Mouse (Mus musculus) kidney, embryonic 14.5 days (tissue): ENCODE data around the gene Rnf128. TPM values are rescaled to one million over a fixed set of nuclear protein-coding genes. Genes with fewer than 3 reads are reported as not detected.
"Not testable (repeated sequence)": the region's sequence is repeated elsewhere in the genome, so short reads cannot be mapped to it uniquely, and the experiment has no call there.

Experiments used
- ATAC-seq: fragments of 200-750 bp; cut with Nextera tagmentation; 2 replicates; pipeline ENCODE4 v1.8.0; 2017; ENCODE audit warnings: moderate number of reproducible peaks, mild to moderate bottlenecking, moderate TSS enrichment, moderate library complexity; ENCODE audit not compliant: low FRiP score, low TSS enrichment
- H3K27ac ChIP-seq: fragments of 300-500 bp; sonication (generic); 2 replicates; pipeline ENCODE4 v1.5.1; 2014; ENCODE audit warnings: low read depth, mild to moderate bottlenecking, low read length, moderate library complexity, mixed read lengths
- H3K27me3 ChIP-seq: fragments of 300-500 bp; sonication (generic); 2 replicates; pipeline ENCODE4 v1.6.1; 2014; ENCODE audit warnings: mild to moderate bottlenecking, low read length; ENCODE audit not compliant: control insufficient read depth, insufficient read depth
- H3K36me3 ChIP-seq: fragments of 300-500 bp; sonication (generic); 2 replicates; pipeline ENCODE4 v1.6.1; 2014; ENCODE audit warnings: low read length, mixed read lengths; ENCODE audit not compliant: control insufficient read depth, insufficient read depth
- H3K4me1 ChIP-seq: fragments of 300-500 bp; sonication (generic); 2 replicates; pipeline ENCODE4 v1.6.1; 2014; ENCODE audit warnings: low read length, mixed read lengths; ENCODE audit not compliant: control insufficient read depth, insufficient read depth
- H3K4me2 ChIP-seq: fragments of 300-500 bp; sonication (generic); replicated peaks from 2 replicates; pipeline ENCODE4 v1.6.1; 2014; ENCODE audit warnings: low read depth, mild to moderate bottlenecking, low read length
- H3K4me3 ChIP-seq: fragments of 300-500 bp; sonication (generic); 2 replicates; pipeline ENCODE4 v1.5.1; 2014; ENCODE audit warnings: mild to moderate bottlenecking, low read length
- H3K9ac ChIP-seq: fragments of 300-500 bp; sonication (generic); 2 replicates; pipeline ENCODE4 v1.6.1; 2014; ENCODE audit warnings: low read depth, mild to moderate bottlenecking, low read length, moderate library complexity
- H3K9me3 ChIP-seq: fragments of 300-500 bp; sonication (generic); 2 replicates; pipeline ENCODE4 v1.6.1; 2016; ENCODE audit warnings: low read length; ENCODE audit not compliant: control insufficient read depth
- WGBS: fragments of 180-500 bp; shearing (Covaris S2); extraction: QIAGEN DNeasy Blood & Tissue Kit; methylation state at CpG from one replicate; pipeline ENCODE4 v1.1.7; 2014; 5-methylcytosine and 5-hydroxymethylcytosine counted together
- polyA plus RNA-seq: library from polyadenylated mRNA; unstranded; fragments of >200 nt; fragmentation: Nextera tagmentation; extraction: Ambion mirVana; gene quantifications from 2 replicates; pipeline ENCODE4 v1.2.1, GENCODE M21; 2014

The Rnf128 gene
- polyA plus RNA-seq, 1 experiment from 2014 or later: 31.3 TPM

DNA sequence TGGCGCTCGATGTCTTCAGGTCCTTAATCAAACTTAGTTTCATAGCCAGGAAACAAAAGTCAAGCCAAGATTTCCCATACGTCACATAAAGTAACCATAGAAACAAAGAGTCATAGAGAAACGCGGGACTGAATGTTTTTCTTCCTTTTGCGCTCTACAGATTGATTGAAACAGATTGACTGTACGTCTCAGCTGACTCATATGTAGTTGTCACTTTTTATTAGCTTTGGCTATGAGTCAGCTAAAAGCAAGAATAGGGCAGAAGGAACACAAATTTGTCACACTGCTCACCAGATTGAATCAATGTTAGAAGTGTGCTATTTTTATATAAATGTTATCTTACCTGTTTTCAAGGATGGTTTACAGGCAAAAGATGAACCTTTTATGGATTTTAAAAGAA lies 19.4 kb upstream of the Rnf128 start:
- no peaks in the 10 kb centered on the region for H3K9me3 ChIP-seq

DNA sequence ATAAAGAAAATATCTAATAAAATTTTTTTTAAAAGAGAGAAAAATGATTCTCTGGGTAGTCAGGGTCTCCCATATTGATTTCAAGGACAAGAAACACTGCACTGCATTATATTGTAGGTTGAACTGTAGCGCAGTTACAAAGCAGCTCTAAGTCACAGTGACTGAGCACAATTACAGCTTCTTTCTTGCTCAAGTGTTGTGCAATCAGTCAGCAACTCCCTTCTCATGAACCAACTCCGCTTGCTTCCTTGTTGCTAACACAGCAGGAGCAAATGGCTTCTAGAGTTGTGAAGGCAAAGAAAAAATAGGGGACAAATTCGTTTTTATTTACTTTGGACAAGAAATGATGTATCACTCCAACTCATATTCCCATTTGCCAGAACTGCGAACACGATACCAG lies 12.7 kb upstream of the Rnf128 start:
- no peaks in the 10 kb centered on the region for H3K36me3 ChIP-seq
- no peaks in the 10 kb centered on the region for H3K27me3 ChIP-seq
- no peak overlapping the region for H3K27ac ChIP-seq
- H3K4me2 ChIP-seq: no peak overlapping the region
- H3K9me3 ChIP-seq: no peaks in the 10 kb centered on the region
- no peaks in the 10 kb centered on the region for H3K4me1 ChIP-seq
- no peak overlapping the region for H3K9ac ChIP-seq
- ATAC-seq: no peak
- no peak overlapping the region for H3K4me3 ChIP-seq
- WGBS: 74% methylated on average over 5 of the region's 5 CpGs

More for the DNA sequence above, 19.4 kb upstream of the Rnf128 start:
- no peak for ATAC-seq
- 61% methylated on average over 7 of the region's 7 CpGs for WGBS
- Histone ChIP-seq H3K36me3 (no peaks in the 10 kb centered on the region), H3K9ac (no peak overlapping the region), H3K27me3 (no peaks in the 10 kb centered on the region), H3K27ac (no peak overlapping the region), H3K4me2 (no peak overlapping the region), H3K4me3 (no peak overlapping the region), H3K4me1 (no peaks in the 10 kb centered on the region)

DNA sequence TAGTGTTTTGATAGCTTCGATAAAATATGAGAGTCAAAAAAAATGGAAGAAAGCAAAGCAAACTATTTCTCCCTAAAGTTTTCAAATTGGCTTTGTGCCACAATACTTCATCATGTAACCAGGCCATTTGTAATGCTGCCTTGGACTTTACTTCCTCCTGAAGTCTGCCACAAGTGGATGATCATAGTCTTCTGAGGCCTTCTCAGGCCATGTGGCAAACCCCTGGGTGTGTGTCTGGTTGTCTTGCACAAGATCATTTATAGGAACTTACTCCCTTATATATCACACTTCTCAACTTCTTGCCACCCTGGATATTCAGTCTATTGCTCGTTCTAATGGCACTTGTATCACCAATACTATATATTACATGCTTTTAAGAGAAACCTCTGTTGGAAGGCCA lies 11.0 kb upstream of the Rnf128 start:
- H3K27me3 ChIP-seq: no peaks in the 10 kb centered on the region
- H3K9me3 ChIP-seq: no peaks in the 10 kb centered on the region
- no peak overlapping the region for H3K4me2 ChIP-seq
- H3K27ac ChIP-seq: no peak overlapping the region
- H3K4me3 ChIP-seq: no peak overlapping the region
- H3K4me1 ChIP-seq: no peaks in the 10 kb centered on the region
- no peak for ATAC-seq
- no peaks in the 10 kb centered on the region for H3K36me3 ChIP-seq
- H3K9ac ChIP-seq: no peak overlapping the region
- whole genome bisulfite sequencing: 73% methylated on average over 2 of the region's 2 CpGs

DNA sequence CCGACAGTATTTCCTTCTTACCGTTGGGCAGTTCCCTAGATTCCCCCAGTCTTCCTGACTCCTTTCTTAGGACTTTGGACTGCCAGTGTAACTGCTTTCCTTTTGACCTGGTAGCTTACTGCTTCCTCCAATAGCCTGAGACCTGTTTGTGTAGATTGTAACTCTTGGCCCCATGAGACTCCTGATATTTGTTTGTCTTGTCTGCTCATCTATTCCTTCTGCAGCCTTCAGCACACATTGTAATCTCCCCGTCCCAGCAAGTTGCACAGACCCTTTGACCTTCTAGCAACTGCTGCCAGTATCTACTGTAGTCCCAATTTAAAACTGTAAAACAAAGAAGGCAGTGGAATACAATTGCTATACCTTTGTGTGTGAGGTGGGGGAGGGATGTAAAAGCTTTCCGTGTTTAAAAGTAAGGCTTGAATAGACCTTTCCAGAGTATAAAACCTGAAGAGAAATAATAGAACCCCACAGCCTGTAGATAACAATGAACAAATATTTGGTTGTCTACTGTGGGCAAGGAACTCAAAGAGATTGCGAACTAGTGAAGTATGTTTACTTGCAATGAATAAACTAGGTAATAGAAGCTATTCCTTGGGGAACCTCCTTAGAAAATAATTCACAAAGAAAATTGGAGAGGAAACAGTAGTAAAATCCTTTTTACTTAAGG lies 726 bp upstream of the Rnf128 start:
- H3K4me3 ChIP-seq: no peak overlapping the region
- ATAC-seq: no peak
- H3K27ac ChIP-seq: no peak overlapping the region
- H3K4me1 ChIP-seq: no peaks in the 10 kb centered on the region
- WGBS: 69% methylated on average over 5 of the region's 5 CpGs
- H3K9ac ChIP-seq: no peak overlapping the region
- no peaks in the 10 kb centered on the region for H3K9me3 ChIP-seq
- H3K27me3 ChIP-seq: no peaks in the 10 kb centered on the region
- H3K4me2 ChIP-seq: no peak overlapping the region
- H3K36me3 ChIP-seq: no peaks in the 10 kb centered on the region

DNA sequence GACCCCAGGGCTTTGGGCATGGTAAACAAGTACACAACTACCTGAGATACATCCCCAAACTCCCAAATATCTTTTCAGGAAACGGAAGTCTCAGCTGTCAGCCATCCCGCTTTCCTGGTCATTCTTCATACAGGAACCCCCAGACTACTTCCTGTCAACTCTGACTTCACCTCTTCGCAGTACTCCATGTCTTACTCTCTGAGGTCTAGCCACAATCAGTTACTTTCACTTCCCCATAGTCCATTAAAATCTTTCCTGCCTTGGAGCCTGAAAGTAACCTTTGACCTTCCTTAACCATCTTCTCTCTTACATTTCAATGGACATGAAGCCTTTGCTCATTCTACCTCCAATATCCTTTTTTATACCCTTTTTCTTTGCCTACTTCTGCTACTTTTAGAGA lies 6.9 kb downstream of the Rnf128 start:
- Histone ChIP-seq H3K4me1 (no peaks in the 10 kb centered on the region), H3K36me3 (no peaks in the 10 kb centered on the region), H3K9ac (no peak overlapping the region), H3K9me3 (no peaks in the 10 kb centered on the region), H3K4me2 (no peak overlapping the region), H3K27me3 (no peaks in the 10 kb centered on the region), H3K27ac (no peak overlapping the region), H3K4me3 (no peak overlapping the region)
- WGBS: 86% methylated on average over 3 of the region's 3 CpGs
- no peak for ATAC-seq

DNA sequence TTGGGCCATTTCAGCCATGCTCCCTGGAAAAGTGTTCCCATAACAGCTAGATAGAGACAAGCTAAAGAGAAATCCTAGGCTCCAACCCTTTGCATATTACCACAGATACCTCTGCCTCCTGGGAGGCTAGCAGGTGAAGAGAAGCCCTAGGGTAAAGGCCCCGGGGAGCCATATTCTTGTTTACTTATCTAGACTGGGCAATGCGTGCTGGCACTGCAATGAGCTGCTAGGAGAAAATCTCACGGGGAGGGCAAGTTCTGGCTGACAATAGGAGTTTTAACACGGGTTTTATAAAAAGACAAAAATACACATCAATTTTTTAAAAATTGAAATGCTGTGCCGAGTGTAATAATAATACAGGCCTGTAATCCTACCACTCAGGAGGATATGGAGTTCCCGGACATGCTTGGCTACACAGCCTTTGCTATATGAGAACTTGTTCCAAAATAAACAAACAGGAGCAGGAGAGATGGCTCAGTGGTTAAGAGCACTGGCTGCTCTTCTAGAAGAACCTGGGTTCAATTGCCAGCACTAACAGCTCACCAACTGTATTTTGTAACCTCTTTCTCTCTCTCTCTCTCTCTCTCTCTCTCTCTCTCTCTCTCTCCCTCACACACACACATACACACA lies 15.6 kb downstream of the Rnf128 start:
- WGBS: 52% methylated on average over 6 of the region's 6 CpGs
- peak; percentile 43; the same call in 1 of the 2 replicates for ATAC-seq
- H3K4me1 ChIP-seq: no peaks in the 10 kb centered on the region

DNA sequence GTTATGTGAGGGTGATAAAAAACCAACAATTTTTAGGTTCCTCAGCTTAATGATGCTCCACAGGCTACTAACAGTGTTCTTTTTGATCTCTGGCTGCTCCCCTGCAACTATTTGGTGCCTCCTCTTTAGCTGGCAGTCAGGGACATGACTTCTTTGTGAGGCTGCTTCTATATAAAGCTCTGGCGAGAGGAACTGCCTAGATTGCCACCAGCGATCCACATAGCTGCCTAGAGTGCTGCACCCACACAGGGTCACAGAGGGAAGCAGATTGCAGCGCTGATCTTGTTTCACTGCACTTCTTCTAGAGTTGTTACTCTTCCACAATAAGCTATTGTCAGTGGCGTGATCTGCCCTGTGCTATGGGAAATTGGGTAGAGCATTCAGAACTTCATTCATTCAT lies 20.5 kb downstream of the Rnf128 start:
- H3K9ac ChIP-seq: no peak overlapping the region
- H3K4me1 ChIP-seq: no peaks in the 10 kb centered on the region
- WGBS: 46% methylated on average over 4 of the region's 4 CpGs
- ATAC-seq: no peak
- H3K9me3 ChIP-seq: no peaks in the 10 kb centered on the region
- no peaks in the 10 kb centered on the region for H3K27me3 ChIP-seq
- no peaks in the 10 kb centered on the region for H3K36me3 ChIP-seq
- H3K4me2 ChIP-seq: no peak overlapping the region
- H3K27ac ChIP-seq: no peak overlapping the region
- H3K4me3 ChIP-seq: no peak overlapping the region

More for the DNA sequence above, 15.6 kb downstream of the Rnf128 start:
- Histone ChIP-seq H3K27me3 (no peaks in the 10 kb centered on the region), H3K4me2 (no peak overlapping the region), H3K4me3 (no peak overlapping the region), H3K27ac (no peak overlapping the region), H3K9ac (no peak overlapping the region), H3K36me3 (no peaks in the 10 kb centered on the region), H3K9me3 (no peaks in the 10 kb centered on the region)

DNA sequence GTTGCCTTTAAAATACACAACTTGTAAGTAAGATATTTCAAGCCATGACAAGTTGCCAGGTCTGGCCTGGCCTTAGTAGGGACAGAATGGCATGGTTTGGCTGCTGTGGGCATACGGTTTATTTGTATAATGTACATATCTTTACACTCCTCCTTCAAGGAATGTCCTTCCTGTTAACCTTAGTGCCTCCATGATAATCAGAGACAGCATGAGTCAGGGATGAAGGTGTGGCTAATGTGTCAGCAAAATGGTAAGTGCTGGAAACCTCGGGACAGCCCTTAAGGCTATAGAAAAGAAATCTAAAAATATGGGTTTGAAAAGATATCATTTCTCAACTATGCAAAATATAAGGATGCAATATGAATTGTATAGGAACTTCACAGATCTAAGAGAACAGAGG lies 23.6 kb downstream of the Rnf128 start:
- not testable (repeated sequence) for H3K27ac ChIP-seq, ATAC-seq, H3K9me3 ChIP-seq, H3K4me2 ChIP-seq, H3K4me3 ChIP-seq, H3K36me3 ChIP-seq, H3K9ac ChIP-seq, H3K27me3 ChIP-seq, H3K4me1 ChIP-seq
- WGBS: 72% methylated on average over 2 of the region's 2 CpGs

DNA sequence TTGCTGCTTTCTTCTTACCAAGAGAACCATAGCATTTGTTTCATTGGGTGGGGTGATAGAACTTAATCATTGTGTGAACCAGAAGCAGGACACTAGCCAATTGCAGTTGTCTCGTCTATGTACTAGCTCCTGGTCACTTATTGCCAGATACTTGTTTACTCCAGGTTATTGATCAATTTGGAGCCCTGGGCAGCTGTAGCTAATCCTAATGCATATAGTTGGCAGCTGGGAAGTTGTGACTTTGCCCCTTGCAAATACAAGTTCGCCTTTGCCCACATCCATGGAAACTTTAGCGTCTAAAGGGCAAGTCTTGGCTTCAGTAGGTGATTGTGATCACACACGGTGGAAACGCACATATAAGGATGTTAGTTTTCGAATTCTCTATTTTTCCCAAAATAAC lies 33.3 kb downstream of the Rnf128 start:
- ATAC-seq: no peak
- Histone ChIP-seq H3K36me3 (no peaks in the 10 kb centered on the region), H3K4me1 (no peaks in the 10 kb centered on the region), H3K9ac (no peak overlapping the region), H3K4me2 (no peak overlapping the region), H3K4me3 (no peak overlapping the region), H3K27ac (no peak overlapping the region), H3K9me3 (no peaks in the 10 kb centered on the region), H3K27me3 (no peaks in the 10 kb centered on the region)
- 79% methylated on average over 6 of the region's 6 CpGs for WGBS
